Mouse (Mus musculus): ENCODE measurements around the gene Tmem217. TPM values are rescaled to one million over a fixed set of nuclear protein-coding genes. Genes with fewer than 3 reads are reported as not detected.
"Not testable (repeated sequence)": the region's sequence is repeated elsewhere in the genome, so short reads cannot be mapped to it uniquely, and the experiment has no call there.

The Tmem217 gene
- total and polyA plus RNA-seq, 2 experiments from 2014 or later = 0.23 TPM; not detected in 1

- no peak overlapping the region for H3K9ac ChIP-seq (replicated peaks; ENCODE audit: low read depth, low read length)
- no peak for TF ChIP-seq EP300 (IDR thresholded peaks at IDR 0.05; ENCODE audit: low read depth)
- TF ChIP-seq CTCF (IDR thresholded peaks at IDR 0.05; ENCODE audit: low read depth) = no peak
- H3K4me2 ChIP-seq (ENCODE audit: low read depth, low read length) = no peak overlapping the region
- WGBS = 40% methylated on average over 4 of the region's 4 CpGs
- no peak overlapping the region for H3K27ac ChIP-seq (ENCODE audit: low read depth)
- peaks cover 8% of the 10 kb centered on the region; the same call in 1 of the 2 replicates for H3K4me1 ChIP-seq (ENCODE audit: control insufficient read depth, insufficient read depth)
- H3K9me3 ChIP-seq (replicated peaks; ENCODE audit: control insufficient read depth, low read length) = no peaks in the 10 kb centered on the region
- no peak overlapping the region for H3K4me3 ChIP-seq (ENCODE audit: low read depth, low read length)
- DNase-seq (ENCODE audit: low spot score) (no peak), ATAC-seq (ENCODE audit: insufficient read depth, low read depth) (no peak)
- H3K36me3 ChIP-seq (replicated peaks; ENCODE audit: control insufficient read depth, insufficient read depth, low read length) = peaks cover 18% of the 10 kb centered on the region
- H3K27me3 ChIP-seq (ENCODE audit: control insufficient read depth, insufficient read depth, low read length) = no peaks in the 10 kb centered on the region
These were observed 54.2 kb downstream of the Tmem217 start for GRCm38 (mm10) chr17:29498028-29498427.

DNA sequence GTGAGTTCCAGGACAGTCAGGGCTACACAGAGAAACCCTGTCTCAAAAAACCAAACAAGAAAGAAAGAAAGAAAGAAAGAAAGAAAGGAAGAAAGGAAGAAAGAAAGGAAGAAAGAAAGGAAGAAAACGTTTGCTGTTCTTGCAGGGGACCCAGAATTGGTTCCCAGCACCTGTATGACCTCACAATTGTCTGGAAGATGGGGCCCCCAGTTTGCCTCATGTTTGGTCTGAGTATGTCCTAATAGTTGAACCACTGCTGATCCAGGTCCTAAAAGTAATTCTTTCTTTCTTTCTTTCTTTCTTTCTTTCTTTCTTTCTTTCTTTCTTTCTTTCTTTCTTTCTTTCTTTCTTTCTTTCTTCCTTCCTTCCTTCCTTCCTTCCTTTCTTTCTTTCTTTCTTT, 54.7 kb downstream of the Tmem217 start:
- H3K4me1 ChIP-seq (ENCODE audit: control insufficient read depth, insufficient read depth); DNase-seq (ENCODE audit: low spot score); H3K4me3 ChIP-seq (ENCODE audit: low read depth, low read length); H3K27me3 ChIP-seq (ENCODE audit: control insufficient read depth, insufficient read depth, low read length); H3K9ac ChIP-seq (replicated peaks; ENCODE audit: low read depth, low read length); ATAC-seq (ENCODE audit: insufficient read depth, low read depth); H3K4me2 ChIP-seq (ENCODE audit: low read depth, low read length); H3K27ac ChIP-seq (ENCODE audit: low read depth); H3K9me3 ChIP-seq (replicated peaks; ENCODE audit: control insufficient read depth, low read length): not testable (repeated sequence)
- 88% methylated on average over 1 of the region's 1 CpGs for WGBS
- peaks cover 19% of the 10 kb centered on the region for H3K36me3 ChIP-seq (replicated peaks; ENCODE audit: control insufficient read depth, insufficient read depth, low read length)

- no peaks in the 10 kb centered on the region for H3K27me3 ChIP-seq (ENCODE audit: control insufficient read depth, insufficient read depth, low read length)
- peaks cover 19% of the 10 kb centered on the region for H3K36me3 ChIP-seq (replicated peaks; ENCODE audit: control insufficient read depth, insufficient read depth, low read length)
- H3K4me3 ChIP-seq (ENCODE audit: low read depth, low read length) = no peak overlapping the region
- H3K4me2 ChIP-seq (ENCODE audit: low read depth, low read length) = no peak overlapping the region
- H3K4me1 ChIP-seq (ENCODE audit: control insufficient read depth, insufficient read depth) = 0 out of 2 replicates have a peak, but pooled peaks cover 8% of the 10 kb centered on the region
- DNase-seq (ENCODE audit: low spot score) = no peak
- H3K9me3 ChIP-seq (replicated peaks; ENCODE audit: control insufficient read depth, low read length) = no peaks in the 10 kb centered on the region
- no peak overlapping the region for H3K9ac ChIP-seq (replicated peaks; ENCODE audit: low read depth, low read length)
- ATAC-seq (ENCODE audit: insufficient read depth, low read depth) = no peak
- H3K27ac ChIP-seq (ENCODE audit: low read depth) = no peak overlapping the region
- WGBS = 91% methylated on average over 3 of the region's 3 CpGs
- TF ChIP-seq EP300 (IDR thresholded peaks at IDR 0.05; ENCODE audit: low read depth) (no peak), CTCF (IDR thresholded peaks at IDR 0.05; ENCODE audit: low read depth) (no peak)
These were observed 55.2 kb downstream of the Tmem217 start for GRCm38 (mm10) chr17:29497071-29497354.

DNA sequence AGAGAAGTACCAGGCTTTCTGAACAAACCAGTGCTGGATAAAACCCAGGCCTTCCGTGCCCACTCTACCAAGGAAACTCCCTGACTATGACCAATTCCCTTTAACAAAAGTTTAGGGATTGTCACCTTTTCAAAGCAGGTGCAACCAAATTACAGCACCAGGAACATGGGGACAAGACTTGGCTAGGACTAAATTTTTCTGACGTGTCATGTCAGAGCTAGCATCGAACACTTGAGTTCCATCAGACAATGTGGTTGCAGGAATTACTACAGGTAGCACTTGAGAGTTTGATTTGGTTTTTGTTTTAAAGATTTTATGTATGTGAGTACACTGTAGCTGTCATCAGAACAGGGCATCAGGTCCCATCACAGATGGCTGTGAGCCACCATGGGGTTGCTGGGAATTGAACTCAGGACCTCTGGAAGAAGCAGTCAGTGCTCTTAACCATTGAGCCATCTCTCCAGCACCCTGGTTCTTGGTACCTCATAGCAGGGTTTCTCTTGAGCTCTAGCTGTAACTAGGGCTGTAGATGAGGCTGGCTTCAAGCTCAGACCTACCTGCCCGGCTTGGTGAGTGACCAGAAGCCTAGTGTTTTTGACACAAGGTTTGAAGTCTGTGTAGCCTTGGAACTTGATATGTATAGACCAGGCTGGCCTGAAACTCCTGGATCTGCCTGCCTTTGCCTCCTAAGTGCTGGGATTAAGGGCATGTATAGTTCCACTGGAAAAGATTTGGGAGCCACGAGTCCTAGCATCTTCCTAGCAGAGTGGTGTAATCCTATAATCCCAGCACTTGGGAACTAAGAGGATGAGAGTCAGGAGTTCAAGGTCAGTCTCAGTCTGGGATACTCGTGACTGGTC, 55.7 kb downstream of the Tmem217 start:
- no peaks in the 10 kb centered on the region for H3K9me3 ChIP-seq (replicated peaks; ENCODE audit: control insufficient read depth, low read length)
- no peak overlapping the region for H3K4me3 ChIP-seq (ENCODE audit: low read depth, low read length)
- H3K36me3 ChIP-seq (replicated peaks; ENCODE audit: control insufficient read depth, insufficient read depth, low read length) = peaks cover 19% of the 10 kb centered on the region
- no peaks in the 10 kb centered on the region for H3K27me3 ChIP-seq (ENCODE audit: control insufficient read depth, insufficient read depth, low read length)
- TF ChIP-seq EP300 (IDR thresholded peaks at IDR 0.05; ENCODE audit: low read depth) = no peak
- TF ChIP-seq CTCF (IDR thresholded peaks at IDR 0.05; ENCODE audit: low read depth) = no peak
- DNase-seq (ENCODE audit: low spot score) (no peak), ATAC-seq (ENCODE audit: insufficient read depth, low read depth) (no peak)
- H3K4me1 ChIP-seq (ENCODE audit: control insufficient read depth, insufficient read depth) = 0 out of 2 replicates have a peak, but pooled peaks cover 8% of the 10 kb centered on the region
- no peak overlapping the region for H3K9ac ChIP-seq (replicated peaks; ENCODE audit: low read depth, low read length)
- 78% methylated on average over 6 of the region's 6 CpGs for WGBS
- H3K4me2 ChIP-seq (ENCODE audit: low read depth, low read length) = no peak overlapping the region
- H3K27ac ChIP-seq (ENCODE audit: low read depth) = no peak overlapping the region

DNA sequence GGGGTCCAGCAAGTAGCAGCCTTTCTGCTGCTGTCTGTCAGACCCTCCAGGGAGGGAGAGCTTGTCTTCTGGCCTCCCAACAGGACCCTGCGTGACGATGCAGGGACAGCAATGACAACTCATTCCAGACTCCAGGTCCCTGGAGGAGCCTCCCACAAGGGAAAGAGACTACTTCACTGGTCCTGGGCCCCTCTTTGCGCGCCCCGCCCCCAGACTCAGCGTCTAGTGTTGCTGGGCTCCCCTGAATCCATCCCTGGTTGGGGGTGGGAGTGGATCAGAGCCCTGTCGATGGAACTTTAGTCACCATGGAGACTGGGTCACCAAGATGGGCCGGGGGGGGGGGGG, 57.5 kb downstream of the Tmem217 start:
- H3K36me3 ChIP-seq (replicated peaks; ENCODE audit: control insufficient read depth, insufficient read depth, low read length) = peaks cover 19% of the 10 kb centered on the region
- DNase-seq (ENCODE audit: low spot score) = no peak
- no peak overlapping the region for H3K4me3 ChIP-seq (ENCODE audit: low read depth, low read length)
- H3K27ac ChIP-seq (ENCODE audit: low read depth) = no peak overlapping the region
- no peaks in the 10 kb centered on the region for H3K27me3 ChIP-seq (ENCODE audit: control insufficient read depth, insufficient read depth, low read length)
- TF ChIP-seq CTCF (IDR thresholded peaks at IDR 0.05; ENCODE audit: low read depth) (no peak), EP300 (IDR thresholded peaks at IDR 0.05; ENCODE audit: low read depth) (no peak)
- whole genome bisulfite sequencing = 68% methylated on average over 7 of the region's 8 CpGs
- ATAC-seq (ENCODE audit: insufficient read depth, low read depth) = no peak
- H3K9ac ChIP-seq (replicated peaks; ENCODE audit: low read depth, low read length) = no peak overlapping the region
- no peak overlapping the region for H3K4me2 ChIP-seq (ENCODE audit: low read depth, low read length)
- no peaks in the 10 kb centered on the region for H3K9me3 ChIP-seq (replicated peaks; ENCODE audit: control insufficient read depth, low read length)
- H3K4me1 ChIP-seq (ENCODE audit: control insufficient read depth, insufficient read depth) = 0 out of 2 replicates have a peak, but pooled peaks cover 8% of the 10 kb centered on the region

All from heart, postnatal 0 days (tissue).